Mouse (Mus musculus) hindbrain, embryonic 11.5 days (tissue): Measurements from ENCODE around the gene Itm2b. TPM values are rescaled to one million over a fixed set of nuclear protein-coding genes. Genes with fewer than 3 reads are reported as not detected.
A peak's percentile ranks its signal among the peaks of the same experiment; 100 is the strongest.

ENCODE experiments used
- ATAC-seq: fragments of 200-750 bp; cut with Nextera tagmentation; 2 replicates; pipeline ENCODE4 v1.8.0; 2017; ENCODE audit warnings: mild to moderate bottlenecking, moderate TSS enrichment, moderate library complexity; ENCODE audit not compliant: low FRiP score
- DNase-seq: peaks from one replicate; pipeline ENCODE4 v3.0.0-alpha.2; 2015; ENCODE audit warnings: low spot score
- H3K27ac ChIP-seq: fragments of 300-500 bp; sonication (generic); 2 replicates; pipeline ENCODE4 v1.5.1; 2014; ENCODE audit warnings: mild to moderate bottlenecking, low read depth, low read length
- H3K27me3 ChIP-seq: fragments of 300-500 bp; sonication (generic); 2 replicates; pipeline ENCODE4 v1.6.1; 2014; ENCODE audit warnings: mild to moderate bottlenecking, low read length, moderate library complexity, mixed read lengths; ENCODE audit not compliant: control insufficient read depth, insufficient read depth
- H3K36me3 ChIP-seq: fragments of 300-500 bp; sonication (generic); 2 replicates; pipeline ENCODE4 v1.6.1; 2014; ENCODE audit warnings: mild to moderate bottlenecking, low read length, moderate library complexity, mixed read lengths; ENCODE audit not compliant: control insufficient read depth, insufficient read depth
- H3K4me1 ChIP-seq: fragments of 300-500 bp; sonication (generic); replicated peaks from 2 replicates; pipeline ENCODE4 v1.6.1; 2014; ENCODE audit warnings: low read length, mixed read lengths; ENCODE audit not compliant: control insufficient read depth, insufficient read depth
- H3K4me2 ChIP-seq: fragments of 300-500 bp; sonication (generic); replicated peaks from 2 replicates; pipeline ENCODE4 v1.6.1; 2014; ENCODE audit warnings: mild to moderate bottlenecking, low read depth, low read length
- H3K4me3 ChIP-seq: fragments of 300-500 bp; sonication (generic); 2 replicates; pipeline ENCODE4 v1.5.1; 2014; ENCODE audit warnings: low read depth, low read length
- H3K9ac ChIP-seq: fragments of 300-500 bp; sonication (generic); 2 replicates; pipeline ENCODE4 v1.6.1; 2014; ENCODE audit warnings: low read depth, low read length
- H3K9me3 ChIP-seq: fragments of 300-500 bp; sonication (generic); 2 replicates; pipeline ENCODE4 v1.6.1; 2016; ENCODE audit warnings: low read length; ENCODE audit not compliant: control insufficient read depth
- WGBS: fragments of 180-500 bp; shearing (Covaris S2); extraction: QIAGEN DNeasy Blood & Tissue Kit; methylation state at CpG from one replicate; pipeline ENCODE4 v1.1.7; 2014; 5-methylcytosine and 5-hydroxymethylcytosine counted together
- polyA plus RNA-seq: library from polyadenylated mRNA; unstranded; fragments of >200 nt; fragmentation: Nextera tagmentation; extraction: Ambion mirVana; gene quantifications from 2 replicates; pipeline ENCODE4 v1.2.1, GENCODE M21; 2014

Gene Itm2b
- polyA plus RNA-seq, 1 experiment from 2014 or later: 387 TPM

DNA sequence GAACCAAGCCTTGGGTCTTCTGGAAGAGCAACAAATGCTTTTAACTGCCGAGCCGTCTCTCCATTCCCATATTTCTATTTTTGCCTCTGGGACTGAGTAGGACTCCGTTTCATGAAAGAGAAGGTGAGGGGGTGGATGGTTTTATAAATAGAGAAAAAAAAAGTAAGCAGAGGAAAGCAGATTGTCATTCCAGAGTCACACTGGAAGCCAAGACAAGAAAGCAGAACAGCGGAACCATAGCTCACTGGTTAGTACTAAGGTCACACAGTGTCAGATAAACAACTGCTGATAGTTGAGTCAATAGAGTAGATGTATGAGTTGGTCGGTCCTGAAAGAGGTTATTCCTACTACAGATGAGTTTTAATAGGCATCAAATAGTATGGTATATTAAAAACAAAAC lies 1.4 kb upstream of the Itm2b start:
- H3K9ac ChIP-seq: no peak overlapping the region

GRCm38 (mm10) chr14:73385720-73386374 lies 758 bp upstream of the Itm2b start:
- H3K27ac ChIP-seq: no peak overlapping the region
- 89% methylated on average over 2 of the region's 2 CpGs for WGBS
- H3K4me3 ChIP-seq: no peak overlapping the region
- H3K27me3 ChIP-seq: no peaks in the 10 kb centered on the region
- no peaks in the 10 kb centered on the region for H3K4me1 ChIP-seq
- ATAC-seq (peak; percentile 28), DNase-seq (no peak)
- no peak overlapping the region for H3K4me2 ChIP-seq
- H3K36me3 ChIP-seq: no peaks in the 10 kb centered on the region
- no peak overlapping the region for H3K9ac ChIP-seq
- no peaks in the 10 kb centered on the region for H3K9me3 ChIP-seq

More for the DNA sequence above, 1.4 kb upstream of the Itm2b start:
- H3K9me3 ChIP-seq: no peaks in the 10 kb centered on the region
- H3K27ac ChIP-seq: no peak overlapping the region
- DNase-seq (no peak), ATAC-seq (no peak)
- H3K4me1 ChIP-seq: no peaks in the 10 kb centered on the region
- no peak overlapping the region for H3K4me3 ChIP-seq
- no peaks in the 10 kb centered on the region for H3K36me3 ChIP-seq
- H3K27me3 ChIP-seq: no peaks in the 10 kb centered on the region
- H3K4me2 ChIP-seq: no peak overlapping the region
- WGBS: 84% methylated on average over 5 of the region's 5 CpGs

- Histone ChIP-seq H3K4me3 (peak overlapping the region; percentile 85), H3K4me1 (no peaks in the 10 kb centered on the region), H3K27ac (peak overlapping the region; percentile 95), H3K36me3 (no peaks in the 10 kb centered on the region), H3K27me3 (no peaks in the 10 kb centered on the region), H3K9me3 (no peaks in the 10 kb centered on the region), H3K4me2 (peak overlapping the region; percentile 40), H3K9ac (peak overlapping the region; percentile 93)
- WGBS: 3% methylated on average over 13 of the region's 13 CpGs
- ATAC-seq (peak; percentile 0; the same call in 1 of the 2 replicates), DNase-seq (no peak)
Measured at GRCm38 (mm10) chr14:73384546-73384912, 560 bp downstream of the Itm2b start.

GRCm38 (mm10) chr14:73383746-73384145 lies 1.3 kb downstream of the Itm2b start:
- H3K36me3 ChIP-seq: no peaks in the 10 kb centered on the region
- no peak for ATAC-seq
- H3K9me3 ChIP-seq: no peaks in the 10 kb centered on the region
- no peak overlapping the region for H3K4me2 ChIP-seq
- H3K4me3 ChIP-seq: peak overlapping the region; percentile 85; the same call in 1 of the 2 replicates
- H3K9ac ChIP-seq: no peak overlapping the region
- no peak overlapping the region for H3K27ac ChIP-seq
- WGBS: 45% methylated on average over 2 of the region's 2 CpGs
- no peaks in the 10 kb centered on the region for H3K27me3 ChIP-seq
- H3K4me1 ChIP-seq: no peaks in the 10 kb centered on the region
- no peak for DNase-seq

GRCm38 (mm10) chr14:73382699-73383098 lies 2.4 kb downstream of the Itm2b start:
- H3K4me3 ChIP-seq: no peak overlapping the region
- H3K27me3 ChIP-seq: no peaks in the 10 kb centered on the region
- 70% methylated on average over 9 of the region's 9 CpGs for WGBS
- no peak for DNase-seq
- no peaks in the 10 kb centered on the region for H3K9me3 ChIP-seq
- H3K4me2 ChIP-seq: no peak overlapping the region
- no peak overlapping the region for H3K9ac ChIP-seq
- no peak for ATAC-seq
- no peaks in the 10 kb centered on the region for H3K36me3 ChIP-seq
- H3K4me1 ChIP-seq: no peaks in the 10 kb centered on the region
- H3K27ac ChIP-seq: no peak overlapping the region

DNA sequence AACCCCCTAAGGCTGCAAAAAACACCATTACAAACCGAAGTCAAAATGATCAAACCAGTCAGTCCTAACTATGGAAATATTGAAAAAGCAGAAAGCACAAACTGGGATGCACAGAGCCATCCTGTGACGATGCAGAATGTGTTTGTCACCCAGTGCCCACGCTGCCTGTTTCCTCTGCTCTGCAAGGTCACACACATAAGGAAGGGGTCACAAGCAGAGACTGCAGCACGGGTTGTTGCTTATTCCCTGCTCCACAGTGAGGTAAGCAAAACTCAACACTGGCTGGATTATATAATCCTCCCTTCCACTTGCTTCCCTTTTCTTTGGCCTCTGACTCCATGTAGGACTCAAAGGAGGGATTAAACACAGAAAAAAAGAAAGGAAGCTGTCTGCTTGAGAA lies 3.5 kb downstream of the Itm2b start:
- Histone ChIP-seq H3K9me3 (no peaks in the 10 kb centered on the region), H3K4me1 (no peaks in the 10 kb centered on the region), H3K4me3 (no peak overlapping the region), H3K4me2 (no peak overlapping the region), H3K27me3 (no peaks in the 10 kb centered on the region), H3K9ac (no peak overlapping the region), H3K36me3 (no peaks in the 10 kb centered on the region), H3K27ac (no peak overlapping the region)
- DNase-seq (no peak), ATAC-seq (no peak)
- WGBS: 73% methylated on average over 4 of the region's 4 CpGs

DNA sequence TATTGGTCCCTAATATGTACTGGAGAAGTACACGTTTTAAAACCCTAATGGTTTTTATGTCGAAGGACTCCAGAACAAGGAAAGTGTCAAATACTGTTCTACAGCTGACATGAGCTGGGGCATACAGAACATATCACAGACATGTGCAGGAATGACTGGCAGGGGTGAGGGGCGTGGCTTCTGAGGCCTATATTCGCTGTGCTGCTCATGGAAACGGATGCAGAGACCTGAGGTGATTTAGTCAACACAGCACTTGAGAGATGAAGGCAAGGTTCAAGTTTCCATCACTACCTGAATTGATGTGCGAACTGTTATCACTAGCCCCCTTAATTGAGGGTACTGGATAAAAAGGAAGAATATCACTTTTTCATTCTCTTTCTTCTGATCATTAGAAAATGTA lies 7.3 kb downstream of the Itm2b start:
- Histone ChIP-seq H3K4me2 (no peak overlapping the region), H3K4me1 (no peaks in the 10 kb centered on the region), H3K27me3 (no peaks in the 10 kb centered on the region), H3K9ac (no peak overlapping the region), H3K9me3 (no peaks in the 10 kb centered on the region), H3K36me3 (no peaks in the 10 kb centered on the region), H3K4me3 (no peak overlapping the region), H3K27ac (no peak overlapping the region)
- no peak for ATAC-seq
- DNase-seq: no peak
- 90% methylated on average over 6 of the region's 6 CpGs for WGBS

- DNase-seq (no peak), ATAC-seq (no peak)
- no peaks in the 10 kb centered on the region for H3K36me3 ChIP-seq
- H3K27ac ChIP-seq: no peak overlapping the region
- WGBS: 85% methylated on average over 6 of the region's 6 CpGs
- no peak overlapping the region for H3K9ac ChIP-seq
- no peak overlapping the region for H3K4me2 ChIP-seq
- no peaks in the 10 kb centered on the region for H3K27me3 ChIP-seq
- H3K9me3 ChIP-seq: no peaks in the 10 kb centered on the region
- no peak overlapping the region for H3K4me3 ChIP-seq
- H3K4me1 ChIP-seq: no peaks in the 10 kb centered on the region
Measured at GRCm38 (mm10) chr14:73376920-73377319, 8.2 kb downstream of the Itm2b start.

GRCm38 (mm10) chr14:73375903-73376302 lies 9.2 kb downstream of the Itm2b start:
- 74% methylated on average over 7 of the region's 8 CpGs for WGBS
- H3K9ac ChIP-seq: no peak overlapping the region
- H3K4me3 ChIP-seq: no peak overlapping the region
- ATAC-seq: 0 out of 2 replicates have a peak, but pooled peaks have one; percentile 25
- H3K4me2 ChIP-seq: no peak overlapping the region
- H3K4me1 ChIP-seq: no peaks in the 10 kb centered on the region
- H3K27me3 ChIP-seq: no peaks in the 10 kb centered on the region
- H3K27ac ChIP-seq: no peak overlapping the region
- H3K9me3 ChIP-seq: no peaks in the 10 kb centered on the region
- no peak for DNase-seq
- no peaks in the 10 kb centered on the region for H3K36me3 ChIP-seq
